Mouse (Mus musculus): Measurements from ENCODE around the gene Ffar2.

Gene Ffar2

GRCm38 (mm10) chr7:30820854-30821445, 2.6 kb downstream of the Ffar2 start:
- DNase-seq = no peak

GRCm38 (mm10) chr7:30820131-30820530, 3.4 kb downstream of the Ffar2 start:
- no peak for DNase-seq

GRCm38 (mm10) chr7:30812291-30812807, 11.2 kb downstream of the Ffar2 start:
- DNase-seq = peak in 1 of 2 experiments; percentile 14

DNA sequence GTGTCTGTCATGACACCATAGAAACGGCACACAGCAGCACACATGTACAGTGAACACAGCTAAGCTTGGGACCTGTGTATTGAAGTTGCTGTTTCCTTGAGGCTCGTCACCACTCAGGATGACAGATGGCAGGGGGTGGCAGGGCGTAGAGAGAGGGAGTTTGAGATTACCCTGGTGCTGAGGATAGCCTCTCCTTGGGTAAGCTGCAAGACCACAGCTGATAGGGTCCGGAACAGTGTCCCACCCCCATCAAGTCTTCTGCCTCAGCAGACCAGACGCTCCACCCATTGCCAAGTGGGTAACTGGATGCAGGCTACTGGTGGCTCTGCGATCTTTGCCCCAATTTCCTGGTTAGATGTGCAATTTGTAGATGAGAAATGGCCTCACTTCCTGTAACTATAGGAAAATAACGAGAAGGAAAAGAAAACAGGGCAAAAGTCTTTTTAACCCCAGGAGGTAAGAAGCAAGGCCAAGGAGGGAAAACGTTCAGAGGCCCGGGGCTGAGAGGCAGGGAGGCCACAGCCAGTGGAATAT, 11.8 kb downstream of the Ffar2 start:
- no peak for DNase-seq

GRCm38 (mm10) chr7:30810319-30810718, 13.3 kb downstream of the Ffar2 start:
- no peak for DNase-seq

- peak; percentile 58 to 60 for DNase-seq
These were observed 17.7 kb downstream of the Ffar2 start for GRCm38 (mm10) chr7:30805924-30806323.

DNA sequence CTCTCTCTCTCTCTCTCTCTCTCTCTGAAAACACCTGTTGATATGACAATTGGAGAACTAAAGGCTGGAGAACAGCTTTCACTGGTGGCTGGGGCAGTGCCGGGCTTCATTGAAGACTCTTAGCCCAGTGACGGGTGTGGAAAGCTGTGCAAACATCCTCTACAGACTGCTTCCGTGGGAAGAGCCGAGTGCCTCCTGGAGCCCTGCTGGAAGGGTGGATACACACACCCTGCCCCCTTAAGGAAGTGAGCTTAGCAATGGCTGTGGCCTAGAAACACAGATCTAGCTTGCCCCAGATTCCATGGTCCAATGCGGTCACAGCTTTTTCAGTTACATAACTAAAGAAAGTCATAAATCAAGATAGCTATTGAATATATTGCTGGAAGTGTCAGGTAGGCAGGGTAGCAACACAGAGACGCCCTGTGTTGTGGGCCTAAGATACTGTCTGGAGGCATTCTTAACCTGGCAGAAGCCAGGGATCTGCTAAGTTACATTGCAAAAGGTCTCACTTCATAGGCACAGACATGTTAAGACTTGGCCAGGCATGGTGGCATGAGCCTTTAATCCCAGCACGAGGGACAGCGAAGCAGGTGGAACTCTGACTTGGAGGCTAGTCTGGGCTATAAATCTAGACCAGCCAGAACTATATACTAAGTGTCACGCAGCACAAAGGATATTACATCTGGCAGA, 19.4 kb downstream of the Ffar2 start:
- DNase-seq = no peak

GRCm38 (mm10) chr7:30803256-30803655, 20.3 kb downstream of the Ffar2 start:
- DNase-seq = no peak

DNA sequence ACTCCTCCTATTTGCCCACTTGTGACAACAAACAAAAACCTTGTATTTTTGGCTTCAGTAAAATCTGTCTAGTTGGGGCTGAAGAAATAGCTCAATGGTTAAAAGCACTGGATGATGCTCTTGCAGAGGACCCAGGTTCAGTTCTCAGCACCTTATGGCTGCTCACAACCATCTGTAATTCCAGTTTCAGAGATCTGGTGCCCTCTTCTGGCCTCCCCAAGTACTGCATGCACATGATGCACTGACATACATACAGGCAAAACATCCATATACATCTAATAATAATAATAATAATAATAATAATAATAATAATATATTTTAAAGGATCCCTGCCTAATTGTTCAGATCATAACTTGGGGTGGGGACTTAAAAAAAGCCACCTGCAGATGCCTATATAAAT, 22.9 kb downstream of the Ffar2 start:
- no peak for DNase-seq

DNA sequence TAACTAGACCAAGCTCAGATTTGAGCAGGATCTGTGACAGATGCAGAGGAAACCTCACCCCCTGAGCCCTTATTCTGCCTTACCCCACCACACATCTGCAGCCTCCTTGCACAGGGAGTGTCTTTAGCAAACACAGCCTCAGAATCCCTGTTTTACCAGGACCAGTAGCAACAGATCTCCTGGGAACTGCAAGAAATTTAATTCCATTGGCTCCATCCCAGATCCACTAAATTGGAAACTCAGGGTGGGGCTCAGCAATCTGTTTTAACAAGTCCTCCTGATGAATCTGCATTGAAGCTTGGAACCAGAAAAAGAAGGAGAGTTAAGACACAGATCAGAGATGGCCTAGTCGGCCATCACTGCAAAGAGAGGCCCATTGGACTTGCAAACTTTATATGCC, 26.8 kb downstream of the Ffar2 start:
- DNase-seq = no peak

- no peak for DNase-seq
These were observed 28.7 kb downstream of the Ffar2 start for GRCm38 (mm10) chr7:30794921-30795320.

GRCm38 (mm10) chr7:30791921-30792320, 31.7 kb downstream of the Ffar2 start:
- DNase-seq = peak; percentile 17 to 23

- no peak for DNase-seq
These were observed 33.4 kb downstream of the Ffar2 start for GRCm38 (mm10) chr7:30790141-30790540.

DNA sequence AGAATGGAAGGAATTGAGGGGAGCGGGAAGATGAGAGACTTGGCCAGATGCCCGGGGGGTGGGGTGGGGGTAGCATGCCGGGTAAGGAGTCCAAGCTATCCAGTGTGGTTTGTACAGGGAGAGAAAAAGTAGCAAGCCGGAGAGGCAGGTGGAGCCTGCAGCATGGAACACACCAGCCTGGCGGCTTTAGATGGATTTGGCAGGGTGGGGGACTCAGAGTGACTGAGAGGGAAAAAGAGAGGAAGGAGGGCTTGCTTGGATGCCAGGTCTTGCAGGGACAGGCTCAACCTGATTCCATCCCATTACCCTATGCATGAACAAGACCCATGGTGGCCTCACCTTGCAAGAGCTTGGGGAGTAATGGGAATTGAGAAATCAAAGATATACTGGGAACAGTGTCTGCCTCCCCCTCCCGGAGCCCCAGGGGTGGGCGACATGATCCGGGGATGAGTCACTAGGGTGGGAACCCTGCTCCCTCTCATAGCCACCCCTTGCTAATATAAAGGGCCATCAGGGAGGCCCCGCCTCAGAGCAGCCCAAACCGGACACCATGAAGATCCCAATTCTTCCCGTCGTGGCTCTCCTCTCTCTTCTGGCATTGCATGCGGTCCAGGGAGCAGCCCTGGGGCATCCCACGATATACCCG, 36.1 kb downstream of the Ffar2 start, which contains the start of gene Krtdap:
Gene Krtdap, plus strand, starts transcription at position 520 of the 646 bp plus-strand sequence.
- no peak for DNase-seq

- no peak for DNase-seq
These were observed 37.6 kb downstream of the Ffar2 start for GRCm38 (mm10) chr7:30785721-30786546.

DNA sequence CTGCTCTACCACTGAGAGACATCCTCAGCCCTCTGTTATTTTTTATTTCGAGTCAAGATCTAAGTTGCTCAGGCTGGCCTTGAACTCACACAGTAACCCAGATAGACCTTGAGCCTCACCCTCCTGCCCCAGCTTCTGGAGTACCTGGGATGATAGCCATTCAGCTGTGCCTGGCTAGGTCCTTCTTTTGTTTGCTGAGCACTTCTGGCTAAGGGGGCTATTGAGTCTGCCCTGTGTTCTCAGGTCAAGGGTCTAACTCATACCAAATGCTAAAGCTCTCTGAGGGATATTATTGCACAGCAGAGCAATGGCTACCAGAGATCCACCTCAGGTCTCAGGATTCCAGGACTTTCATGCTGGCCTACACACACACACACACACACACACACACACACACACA, 38.4 kb downstream of the Ffar2 start:
- no peak for DNase-seq

- DNase-seq = no peak
These were observed 40.9 kb downstream of the Ffar2 start for GRCm38 (mm10) chr7:30782658-30783057.

- DNase-seq = no peak
These were observed 41.8 kb downstream of the Ffar2 start for GRCm38 (mm10) chr7:30781792-30782191.

- DNase-seq = no peak
These were observed 45.7 kb downstream of the Ffar2 start for GRCm38 (mm10) chr7:30777911-30778310.

DNA sequence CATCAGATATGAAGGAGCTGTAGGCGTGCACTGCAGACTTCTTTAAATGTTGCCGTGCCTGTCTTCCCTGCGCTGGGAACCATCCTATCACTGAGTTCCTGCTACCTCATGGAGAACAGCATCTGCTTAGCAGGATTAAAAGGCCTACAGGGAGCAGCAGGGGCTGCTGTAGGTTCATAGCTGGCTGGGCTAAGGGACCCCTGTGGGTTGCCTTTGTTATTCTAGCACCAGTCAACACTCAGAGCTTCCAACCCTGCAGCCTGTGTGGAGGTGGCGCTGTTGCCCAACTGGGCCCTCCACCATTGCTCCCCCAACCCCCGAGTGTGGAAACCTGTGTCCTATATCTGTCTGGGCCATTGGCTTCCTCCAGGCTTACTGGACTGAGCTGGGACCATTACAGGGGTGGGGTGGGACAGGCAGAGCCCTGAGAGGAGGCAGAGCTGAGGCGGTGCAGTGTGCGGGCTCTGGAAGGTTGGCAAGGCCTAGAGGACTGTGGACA, 46.4 kb downstream of the Ffar2 start:
- DNase-seq = no peak

GRCm38 (mm10) chr7:30776104-30776503, 47.5 kb downstream of the Ffar2 start:
- DNase-seq = no peak

- DNase-seq = peak in 1 of 2 experiments; percentile 7
These were observed 54.3 kb downstream of the Ffar2 start for GRCm38 (mm10) chr7:30769236-30769635.
